Mouse (Mus musculus): ENCODE measurements around the gene Gabrr3.

- TF ChIP-seq CTCF (IDR thresholded peaks at IDR 0.05) (peak; percentile 96), EP300 (IDR thresholded peaks at IDR 0.05) (no peak)
Measured at GRCm38 (mm10) chr16:59474788-59475187, 67.7 kb downstream of the Gabrr3 start.

Data from lung, postnatal 0 days (tissue).